Mouse (Mus musculus) stomach, postnatal 0 days (tissue): ENCODE measurements around the gene H1fnt.

Source experiments
- CTCF ChIP-seq: IDR thresholded peaks from 2 replicates; pipeline ENCODE4 v1.5.1; 2016; ENCODE audit warnings: antibody characterized with exemption, low read depth, mild to moderate bottlenecking, moderate library complexity
- EP300 ChIP-seq: optimal IDR thresholded peaks from 2 replicates; pipeline ENCODE3; 2016; ENCODE audit warnings: antibody characterized with exemption

DNA sequence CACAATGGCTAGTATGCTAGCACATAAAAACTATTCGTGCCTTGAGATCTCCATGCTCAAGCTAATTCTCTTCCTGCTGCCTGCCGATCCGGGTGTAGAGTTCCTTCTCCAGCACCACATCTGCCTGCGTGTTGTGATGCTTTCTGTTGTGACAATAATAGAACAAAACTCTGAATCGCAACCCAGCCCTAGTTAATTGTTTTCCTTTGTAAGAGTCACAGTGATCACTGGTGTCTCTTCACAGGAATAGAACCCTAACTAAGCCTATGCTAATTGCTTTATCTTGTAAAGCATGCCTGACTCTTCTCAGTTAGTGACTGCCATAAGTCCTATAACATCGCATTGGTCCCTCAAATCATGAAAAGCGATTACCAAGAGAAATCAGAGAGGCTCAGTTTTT lies 31.0 kb downstream of the H1fnt start:
- TF ChIP-seq CTCF (no peak), EP300 (no peak)
